Mouse (Mus musculus) spleen, embryonic (tissue): ENCODE data around the gene Wasl.

Experiments used
- CTCF ChIA-PET: fragments of 350-600 bp; sonication (Branson Sonifier 250); formaldehyde crosslinking; loops from one replicate; lab custom pipeline; 2022; lab: Charles Lee

Gene Wasl

DNA sequence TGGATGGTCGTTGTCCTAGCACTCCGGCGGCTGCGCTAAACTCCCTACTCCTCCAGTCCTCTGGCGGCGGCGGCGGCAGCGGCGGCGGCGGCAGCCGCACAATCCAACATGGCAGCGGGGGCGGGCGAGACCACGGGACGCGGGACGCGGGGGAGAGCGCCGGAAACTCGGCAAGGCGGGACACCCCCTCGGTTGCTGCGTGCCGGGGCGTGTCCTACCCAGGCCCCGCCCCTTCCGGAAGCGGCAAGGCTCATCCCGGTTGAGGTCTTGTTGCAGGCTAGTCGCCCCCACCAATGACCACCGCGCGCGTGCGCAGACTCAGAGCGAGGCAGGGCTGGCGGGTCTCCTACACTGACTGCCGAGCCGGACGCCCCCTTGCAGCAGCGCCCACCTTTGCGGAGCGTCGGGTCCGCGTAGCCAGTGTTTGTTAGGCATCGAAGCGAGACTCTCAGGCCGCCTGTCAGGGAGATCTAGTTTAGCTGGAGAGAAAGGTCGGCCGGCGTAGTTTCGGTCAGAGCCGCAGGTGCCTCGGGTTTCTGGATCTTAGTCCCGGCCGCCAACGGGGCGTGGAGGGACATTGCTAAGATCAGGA lies at the start of gene Wasl:
Gene Wasl, minus strand, starts transcription at position 143 of the 592 bp plus-strand sequence.
- CTCF ChIA-PET = no interaction called here

GRCm38 (mm10) chr6:24707499-24707898 lies 42.7 kb upstream of the Wasl start:
- CTCF ChIA-PET = no interaction called here

DNA sequence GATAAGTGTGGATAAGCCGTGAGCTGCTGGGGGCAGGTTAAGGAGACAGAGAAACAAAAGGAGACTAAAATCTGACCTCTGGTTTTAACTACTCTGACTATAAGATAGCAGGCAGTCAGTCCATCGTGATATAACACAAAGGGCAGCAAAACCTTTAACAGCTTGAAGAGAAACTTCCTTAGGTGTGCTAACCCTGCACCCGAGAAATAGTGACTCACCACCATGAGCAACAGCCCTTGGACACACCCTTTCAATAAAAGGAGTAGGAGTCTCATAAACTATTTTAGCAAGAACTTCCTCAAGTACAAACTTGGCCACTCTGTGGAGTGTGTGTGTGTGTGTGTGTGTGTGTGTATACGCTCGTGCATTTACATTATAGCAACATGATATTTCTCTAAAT lies 42.3 kb upstream of the Wasl start:
- CTCF ChIA-PET = no interaction called here

GRCm38 (mm10) chr6:24697216-24697615 lies 32.4 kb upstream of the Wasl start:
- CTCF ChIA-PET = no interaction called here

- CTCF ChIA-PET = no interaction called here
These were observed 31.3 kb upstream of the Wasl start for GRCm38 (mm10) chr6:24696117-24696516.

GRCm38 (mm10) chr6:24694455-24695410 lies 29.9 kb upstream of the Wasl start:
- CTCF ChIA-PET = no interaction called here

GRCm38 (mm10) chr6:24687871-24688270 lies 23.1 kb upstream of the Wasl start:
- CTCF ChIA-PET = no interaction called here

DNA sequence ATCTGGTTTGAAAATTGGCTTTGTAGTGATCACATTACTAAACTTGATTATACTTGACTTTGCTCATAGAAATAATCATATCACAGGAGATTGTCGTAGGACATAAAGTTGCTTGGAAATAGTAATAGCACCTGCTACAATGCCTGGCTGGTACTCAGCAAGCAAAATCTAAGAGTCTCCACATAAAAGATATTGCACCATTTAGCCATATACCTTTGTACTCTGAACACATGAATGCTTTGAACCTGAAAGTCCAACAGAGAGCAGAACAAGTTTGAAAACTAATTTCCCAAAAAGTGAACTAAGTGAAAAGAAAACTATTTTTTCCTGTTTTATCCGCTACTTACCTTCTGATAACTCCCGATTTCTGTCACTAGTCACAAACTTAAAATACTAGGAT lies 18.3 kb upstream of the Wasl start:
- CTCF ChIA-PET = no interaction called here

DNA sequence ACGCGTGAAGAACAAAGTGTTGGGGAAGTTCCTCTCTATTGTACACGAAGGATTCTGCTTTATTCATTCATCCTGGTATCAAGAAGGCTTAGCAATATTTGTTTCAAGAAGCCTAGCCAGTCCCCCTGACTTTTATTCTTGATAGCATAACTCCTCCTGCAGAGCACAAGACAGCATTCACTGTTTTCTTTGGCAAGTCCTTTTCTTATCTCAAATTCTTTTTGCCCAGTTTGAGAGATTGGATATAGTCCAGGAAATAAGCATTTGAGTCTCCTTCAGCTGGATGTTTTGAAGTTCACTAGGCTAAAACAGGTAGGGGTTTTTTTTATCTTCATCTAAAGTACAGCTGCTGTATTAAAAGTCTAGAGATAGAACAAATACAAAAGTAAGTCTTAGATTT lies 3.0 kb upstream of the Wasl start:
- CTCF ChIA-PET = no interaction called here

GRCm38 (mm10) chr6:24666248-24666647 lies 1.4 kb upstream of the Wasl start:
- CTCF ChIA-PET = no interaction called here

DNA sequence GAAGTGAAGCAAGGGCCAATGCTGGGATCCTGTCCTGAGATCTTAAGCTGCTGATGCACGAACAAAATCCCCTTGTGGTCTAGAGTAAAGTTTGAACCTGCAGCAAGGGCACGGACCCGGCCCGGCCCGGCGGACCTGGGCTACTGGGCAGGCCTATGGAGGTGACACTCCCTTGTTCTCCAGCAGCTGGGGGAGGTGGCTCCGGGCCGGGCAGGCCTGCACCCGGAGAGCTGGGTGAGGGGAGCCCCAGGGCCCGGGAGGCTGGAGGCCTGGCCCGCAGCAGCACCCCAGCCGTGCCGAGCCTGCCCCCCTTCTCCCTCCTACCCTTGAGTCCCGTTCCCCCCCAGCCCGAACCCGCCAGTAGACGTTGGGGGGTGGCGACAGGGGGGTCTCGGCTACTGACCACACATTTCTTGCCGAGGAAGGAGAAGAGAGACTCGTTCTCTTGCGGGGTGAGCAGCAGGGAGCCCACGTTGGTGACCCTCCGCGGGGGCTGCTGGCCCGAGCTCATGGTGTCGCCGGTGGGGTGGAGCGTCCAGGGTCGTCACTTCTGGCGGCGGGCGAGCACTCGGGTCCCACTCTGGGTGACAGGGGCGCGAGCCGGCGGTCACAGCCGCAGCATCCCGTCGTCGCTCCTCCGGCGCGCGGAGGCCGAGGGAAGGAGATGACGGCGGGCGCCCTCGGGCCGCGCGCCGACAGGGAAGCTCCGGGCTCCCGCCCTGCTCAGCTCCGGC lies 509 bp downstream of the Wasl start:
- CTCF ChIA-PET = no interaction called here

DNA sequence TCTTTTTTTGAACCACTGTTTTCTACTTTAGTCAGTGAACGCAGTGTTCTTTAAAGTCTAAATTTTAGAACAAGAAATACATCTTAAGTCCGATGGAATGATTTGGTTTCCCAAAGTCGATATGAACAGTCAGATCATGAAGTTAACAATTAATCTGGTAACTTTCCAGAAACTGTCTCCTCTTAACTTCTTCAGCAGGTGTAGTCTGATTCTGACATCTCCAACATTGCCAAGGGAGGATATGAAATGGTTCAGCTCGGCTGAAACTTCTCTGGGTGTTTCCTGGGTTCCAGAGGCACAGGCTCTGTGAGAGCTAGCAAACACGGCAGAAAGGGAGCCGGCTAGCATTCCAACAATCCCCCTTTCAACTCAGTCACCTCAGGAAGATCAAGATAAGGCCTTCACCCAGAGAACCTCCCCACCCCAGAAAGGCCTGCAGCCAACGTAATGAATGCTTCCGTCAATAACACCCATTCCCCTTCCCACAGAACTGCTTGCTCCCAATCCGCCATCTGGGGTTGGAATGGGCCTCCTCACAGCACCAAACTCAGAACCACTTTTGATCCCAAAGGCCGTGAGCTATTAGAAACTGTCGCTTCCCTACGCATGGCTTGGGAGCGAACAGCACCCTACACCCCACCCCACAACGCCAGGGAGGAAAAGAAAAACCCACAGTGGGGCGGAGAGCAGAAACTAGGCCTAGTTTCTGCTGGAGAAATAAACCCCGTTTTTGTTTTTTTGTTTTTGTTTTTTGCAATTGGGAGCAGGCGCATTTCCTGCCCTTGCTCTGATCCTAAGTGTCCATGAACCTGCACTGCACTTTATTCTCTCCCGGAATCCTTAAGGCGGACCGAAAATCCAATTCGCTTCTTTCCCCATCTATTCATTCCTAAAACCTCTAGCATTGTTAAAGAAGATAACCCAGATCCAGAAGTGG lies 1.3 kb downstream of the Wasl start:
- CTCF ChIA-PET = no interaction called here

DNA sequence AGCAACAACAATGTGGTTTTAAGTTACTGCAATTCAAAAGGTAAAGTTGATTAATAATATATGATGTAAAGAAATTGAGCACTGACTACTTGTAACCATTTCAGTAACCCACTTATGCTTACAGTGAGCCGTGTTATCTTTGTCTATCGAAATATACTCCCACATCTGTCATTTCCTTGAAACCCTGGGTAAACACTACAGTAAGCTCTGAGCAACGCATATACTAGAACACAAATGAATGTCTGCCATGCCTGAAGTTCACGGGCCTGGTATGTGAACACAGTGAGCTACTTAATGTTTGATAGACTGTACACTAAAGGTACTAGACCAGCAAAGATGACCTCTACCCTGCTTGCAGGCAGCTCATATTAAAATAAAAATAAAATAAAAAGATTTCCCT lies 2.3 kb downstream of the Wasl start:
- CTCF ChIA-PET = no interaction called here

- CTCF ChIA-PET = no interaction called here
These were observed 2.9 kb downstream of the Wasl start for GRCm38 (mm10) chr6:24661879-24662278.

DNA sequence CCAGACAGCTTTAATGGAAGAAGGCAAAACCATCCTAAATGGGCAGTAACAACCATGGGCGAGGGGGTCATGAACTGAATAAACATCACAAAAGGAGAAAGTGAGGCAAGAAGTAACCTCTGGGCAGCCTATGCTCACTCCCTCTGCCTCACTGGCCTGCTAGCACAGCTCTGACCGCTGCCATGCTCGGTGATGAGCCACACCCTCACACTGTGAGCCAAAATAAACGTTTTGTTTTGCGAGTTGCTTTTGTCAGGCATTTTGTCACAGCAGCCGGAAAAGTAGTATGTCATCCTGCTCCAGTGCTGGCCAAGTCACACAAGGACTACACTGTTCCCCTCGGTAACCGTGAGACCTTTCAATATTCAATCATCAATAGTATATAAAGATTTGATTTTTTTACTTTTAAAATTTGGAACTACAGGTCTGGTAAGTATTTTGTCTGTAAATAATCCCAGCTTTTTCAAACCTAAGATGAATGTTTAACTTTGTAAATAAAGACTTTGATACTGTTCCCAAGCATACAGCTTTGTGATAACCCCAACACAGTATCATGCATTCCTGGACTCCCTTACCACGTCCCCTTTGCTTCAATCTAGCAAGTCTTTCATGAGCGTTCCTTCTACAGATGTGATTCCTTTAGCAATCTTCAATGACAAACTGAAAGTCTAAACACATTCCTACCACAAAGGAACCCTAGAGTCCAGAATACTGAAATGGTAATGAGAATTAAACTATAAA lies 7.0 kb downstream of the Wasl start:
- CTCF ChIA-PET = no interaction called here

DNA sequence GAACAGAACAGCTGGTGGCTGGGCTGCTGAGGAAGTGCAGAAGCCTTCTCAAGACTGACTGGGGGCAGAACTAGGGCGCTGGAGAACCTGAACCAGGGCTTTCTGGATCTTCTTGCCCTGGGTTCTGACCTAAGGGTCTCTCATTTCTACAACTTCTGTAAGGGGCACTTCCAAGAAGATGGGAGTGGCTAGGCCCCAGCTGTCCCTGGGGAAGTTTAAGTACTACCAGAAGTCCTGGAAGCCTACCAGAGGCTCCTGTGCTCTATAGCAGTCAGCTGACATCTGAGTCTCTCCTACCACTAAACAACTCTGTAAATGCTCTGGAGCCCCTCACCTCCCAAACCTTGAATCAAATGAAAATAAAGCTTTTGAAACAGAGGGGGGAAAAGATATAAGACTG lies 8.7 kb downstream of the Wasl start:
- CTCF ChIA-PET = no interaction called here

- CTCF ChIA-PET = no interaction called here
These were observed 13.3 kb downstream of the Wasl start for GRCm38 (mm10) chr6:24651538-24651937.

DNA sequence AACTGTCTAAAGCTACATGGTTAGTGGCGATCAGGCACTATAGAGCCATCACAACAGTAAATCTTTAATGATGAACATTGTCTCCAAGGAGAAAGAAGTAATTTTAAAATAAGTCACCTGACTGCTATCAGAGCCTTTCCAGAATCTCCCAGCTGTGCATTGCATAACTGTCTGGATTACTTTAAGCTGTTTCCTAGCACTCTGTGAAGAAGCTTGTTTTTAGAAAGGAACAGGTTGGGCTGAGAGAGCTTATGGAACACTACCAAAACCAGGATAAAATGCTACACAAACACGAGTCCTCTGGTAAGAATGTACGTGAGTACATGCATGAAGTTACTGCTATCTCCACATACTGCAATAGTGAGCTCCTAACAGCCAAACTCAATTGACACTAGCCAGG lies 14.1 kb downstream of the Wasl start:
- CTCF ChIA-PET = no interaction called here

GRCm38 (mm10) chr6:24648403-24648802 lies 16.4 kb downstream of the Wasl start:
- CTCF ChIA-PET = no interaction called here

GRCm38 (mm10) chr6:24647103-24647691 lies 17.6 kb downstream of the Wasl start:
- CTCF ChIA-PET = no interaction called here
